Mouse (Mus musculus) cerebral cortex, adult 2 months (tissue): ENCODE measurements around the gene Olfr822.

ENCODE experiments used
- WGBS: fragments of 180-500 bp; shearing (Covaris S2); methylation state at CpG from one replicate; pipeline ENCODE4 v1.1.7; 2018; 5-methylcytosine and 5-hydroxymethylcytosine counted together

Gene Olfr822

GRCm38 (mm10) chr10:130070910-130071309, at the start of gene Olfr822:
Gene Olfr822 (plus strand): TSS chr10:130071210.

GRCm38 (mm10) chr10:130030048-130030447, 41.0 kb upstream of the Olfr822 start, which contains the start of gene Olfr821:
Gene Olfr821 (plus strand): TSS chr10:130030348.

DNA sequence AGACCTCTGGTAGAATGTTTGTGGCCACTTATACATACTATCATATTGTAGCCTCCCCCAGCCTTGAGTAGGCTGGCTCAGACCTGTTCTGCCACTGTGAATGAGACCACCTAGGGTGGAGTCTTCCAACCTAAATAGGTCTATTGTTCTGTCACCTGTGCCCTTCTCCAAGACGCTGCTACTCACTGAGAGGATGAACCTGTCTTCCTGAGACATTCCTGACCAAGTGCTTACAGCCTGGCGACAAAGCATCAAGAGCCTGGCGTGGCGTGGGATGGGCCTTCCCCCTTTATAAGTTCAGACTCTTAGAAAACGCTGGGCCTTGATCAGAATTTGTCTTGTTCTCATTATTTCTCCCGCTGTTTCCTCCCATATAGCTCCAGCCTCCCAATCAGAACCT, 33.9 kb upstream of the Olfr822 start:
- 69% methylated on average over 6 of the region's 6 CpGs for WGBS

DNA sequence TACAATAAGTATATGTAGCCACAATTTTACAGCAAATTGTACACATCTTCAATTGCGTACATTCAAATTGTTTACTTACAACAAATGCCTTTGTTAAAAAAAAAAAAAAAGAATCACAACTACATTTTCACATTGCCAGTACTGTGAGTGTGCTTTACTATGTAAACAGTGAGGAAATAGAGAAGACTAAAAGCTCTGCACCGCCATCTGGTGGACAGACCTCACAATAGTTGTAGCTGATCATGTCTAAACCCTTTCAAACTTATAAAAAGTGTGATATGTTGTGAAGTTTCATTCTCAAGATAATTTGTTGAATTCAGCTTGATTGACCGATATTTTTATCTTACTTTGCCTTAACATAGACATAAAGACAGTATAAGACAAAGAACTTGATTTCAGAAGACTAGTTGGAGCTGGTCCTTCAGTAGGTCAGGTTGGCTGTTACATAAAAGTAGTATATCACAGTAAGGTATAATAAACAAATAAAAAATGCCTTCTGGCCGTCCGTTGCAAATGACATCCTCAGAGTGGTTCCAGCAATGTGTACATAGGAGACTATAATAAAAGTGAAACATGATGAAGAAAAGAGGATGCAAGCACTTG, 21.9 kb downstream of the Olfr822 start:
- WGBS, result 20% methylated on average over 5 of the region's 5 CpGs

DNA sequence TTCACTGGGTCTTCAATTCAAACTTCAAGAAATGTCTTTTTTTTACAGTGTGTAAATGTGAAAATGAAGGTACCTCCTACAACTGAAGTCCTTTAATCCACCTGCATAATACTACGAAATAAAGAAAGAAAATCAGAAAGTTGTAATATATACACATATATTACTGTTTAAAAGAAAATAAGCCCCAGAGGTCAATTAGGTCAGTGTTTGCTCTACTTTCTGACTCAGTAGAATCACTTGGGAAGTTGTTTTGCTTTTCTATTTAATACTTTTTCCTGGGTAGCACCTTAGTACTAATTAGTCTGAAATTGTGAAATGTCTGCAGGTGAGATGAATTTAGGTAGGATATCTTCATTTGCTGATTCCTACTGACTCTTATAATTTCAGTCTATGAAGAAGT, 44.3 kb downstream of the Olfr822 start, which contains the start of gene Olfr823:
TSS of gene Olfr823 (minus strand) at position 101 of the 400 bp plus-strand sequence.
- 91% methylated on average over 1 of the region's 1 CpGs for WGBS

DNA sequence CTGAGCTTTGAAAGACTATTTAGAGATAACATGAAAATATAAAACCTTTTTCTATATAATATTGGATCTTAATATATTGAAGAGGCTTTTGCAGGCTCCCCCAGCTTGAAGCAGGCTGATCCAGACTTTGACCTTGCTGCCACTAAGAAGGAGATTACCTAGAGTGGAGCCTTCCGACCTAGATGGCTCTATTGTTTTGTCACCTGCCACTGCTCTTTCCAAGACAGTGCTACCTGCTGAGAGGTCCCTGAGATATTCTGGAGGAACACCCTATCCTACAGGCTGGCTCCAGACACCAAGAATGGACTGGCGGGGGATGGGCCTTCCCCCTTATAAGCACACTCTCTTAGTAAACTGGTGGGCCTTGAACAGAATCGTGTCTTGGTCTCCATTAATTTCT, 45.0 kb downstream of the Olfr822 start:
- 70% methylated on average over 3 of the region's 3 CpGs for WGBS
